Mouse (Mus musculus) liver, embryonic 15.5 days (tissue): ENCODE results near the gene Samd4. TPM values are rescaled to one million over a fixed set of nuclear protein-coding genes. Genes with fewer than 3 reads are reported as not detected.

Source experiments
- ATAC-seq: fragments of 200-750 bp; cut with Nextera tagmentation; 2 replicates; pipeline ENCODE4 v1.8.0; 2017; ENCODE audit warnings: moderate number of reproducible peaks, mild to moderate bottlenecking, moderate library complexity; ENCODE audit not compliant: insufficient read depth
- H3K27ac ChIP-seq: fragments of 300-500 bp; sonication (generic); replicated peaks from 2 replicates; pipeline ENCODE4 v1.5.1; 2015; ENCODE audit warnings: mild to moderate bottlenecking, inconsistent platforms
- H3K27me3 ChIP-seq: fragments of 300-500 bp; sonication (generic); 2 replicates; pipeline ENCODE4 v1.6.1; 2015; ENCODE audit warnings: mild to moderate bottlenecking, inconsistent platforms
- H3K36me3 ChIP-seq: fragments of 300-500 bp; sonication (generic); replicated peaks from 2 replicates; pipeline ENCODE4 v1.6.1; 2015; ENCODE audit warnings: moderate library complexity, mild to moderate bottlenecking, inconsistent platforms
- H3K4me1 ChIP-seq: fragments of 300-500 bp; sonication (generic); replicated peaks from 2 replicates; pipeline ENCODE4 v1.6.1; 2015; ENCODE audit warnings: inconsistent platforms
- H3K4me2 ChIP-seq: fragments of 300-500 bp; sonication (generic); 2 replicates; pipeline ENCODE4 v1.6.1; 2015; ENCODE audit warnings: moderate library complexity, mild to moderate bottlenecking, inconsistent platforms
- H3K4me3 ChIP-seq: fragments of 300-500 bp; sonication (generic); replicated peaks from 2 replicates; pipeline ENCODE4 v1.5.1; 2015; ENCODE audit warnings: mild to moderate bottlenecking, inconsistent platforms
- H3K9ac ChIP-seq: fragments of 300-500 bp; sonication (generic); 2 replicates; pipeline ENCODE4 v1.6.1; 2015; ENCODE audit warnings: moderate library complexity, mild to moderate bottlenecking, inconsistent platforms
- H3K9me3 ChIP-seq: fragments of 300-500 bp; sonication (generic); replicated peaks from 2 replicates; pipeline ENCODE4 v1.6.1; 2016; ENCODE audit warnings: inconsistent platforms
- WGBS: fragments of 180-500 bp; shearing (Covaris S2); methylation state at CpG from one replicate; pipeline ENCODE4 v1.1.7; 2015; ENCODE audit warnings: mixed read lengths; ENCODE audit not compliant: insufficient replicate concordance; 5-methylcytosine and 5-hydroxymethylcytosine counted together
- polyA plus RNA-seq: library from polyadenylated mRNA; unstranded; fragments of >200 nt; fragmentation: Nextera tagmentation; extraction: Ambion mirVana; gene quantifications from 2 replicates; pipeline ENCODE4 v1.2.1, GENCODE M21; 2015

The Samd4 gene
- polyA plus RNA-seq, 1 experiment from 2014 or later, result 0.59 TPM

DNA sequence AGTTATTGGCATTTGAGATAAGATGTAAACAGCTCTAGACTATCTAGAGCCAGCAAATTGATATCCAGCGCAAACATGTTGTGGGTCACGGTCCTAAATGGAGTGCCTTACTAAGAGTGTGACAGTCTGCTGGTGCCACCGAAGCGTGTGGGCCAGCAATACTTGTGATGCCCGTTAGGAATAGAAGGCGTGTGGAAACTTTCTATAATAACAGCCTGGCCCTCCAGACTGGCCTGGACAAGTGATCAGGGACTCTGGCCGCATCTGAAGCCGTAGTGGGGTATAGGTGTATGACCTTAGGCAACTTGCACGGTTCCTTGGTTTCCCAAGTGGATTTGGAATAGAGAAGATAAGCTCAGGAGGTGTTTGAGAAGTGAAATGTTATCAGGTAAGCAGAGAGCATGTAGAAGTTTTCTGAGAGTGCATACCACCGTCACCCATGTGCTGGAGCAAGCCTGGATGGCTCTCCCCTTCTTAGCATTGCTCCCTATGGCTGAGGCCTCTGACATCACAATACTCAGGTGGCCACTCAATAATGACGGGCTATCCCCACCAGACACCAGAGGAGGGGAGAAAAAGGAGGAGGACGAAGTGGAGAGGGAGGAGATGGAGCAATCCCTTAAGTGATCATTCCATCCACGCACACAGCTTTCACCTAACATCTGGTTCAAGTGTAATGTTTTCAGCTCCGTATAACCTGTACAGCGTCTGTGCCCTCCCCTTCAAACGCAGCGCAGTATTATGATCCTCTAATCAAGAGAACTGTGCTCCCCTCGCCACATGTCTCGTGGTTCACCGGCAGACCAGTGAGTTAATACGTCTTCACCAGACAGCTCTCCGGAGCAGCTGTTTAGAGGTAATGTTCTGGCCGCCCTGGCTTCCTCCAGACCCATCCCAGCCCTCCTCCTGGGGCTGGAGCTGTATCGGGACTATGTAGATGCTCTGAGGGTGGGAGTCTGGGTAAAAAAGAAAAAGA, 118.4 kb downstream of the Samd4 start:
- Histone ChIP-seq H3K27me3 (no peaks in the 10 kb centered on the region), H3K4me2 (no peak overlapping the region), H3K36me3 (no peaks in the 10 kb centered on the region), H3K9me3 (no peaks in the 10 kb centered on the region), H3K9ac (no peak overlapping the region), H3K27ac (no peak overlapping the region), H3K4me1 (no peaks in the 10 kb centered on the region), H3K4me3 (no peak overlapping the region)
- WGBS, result 59% methylated on average over 24 of the region's 24 CpGs
- ATAC-seq, result no peak

DNA sequence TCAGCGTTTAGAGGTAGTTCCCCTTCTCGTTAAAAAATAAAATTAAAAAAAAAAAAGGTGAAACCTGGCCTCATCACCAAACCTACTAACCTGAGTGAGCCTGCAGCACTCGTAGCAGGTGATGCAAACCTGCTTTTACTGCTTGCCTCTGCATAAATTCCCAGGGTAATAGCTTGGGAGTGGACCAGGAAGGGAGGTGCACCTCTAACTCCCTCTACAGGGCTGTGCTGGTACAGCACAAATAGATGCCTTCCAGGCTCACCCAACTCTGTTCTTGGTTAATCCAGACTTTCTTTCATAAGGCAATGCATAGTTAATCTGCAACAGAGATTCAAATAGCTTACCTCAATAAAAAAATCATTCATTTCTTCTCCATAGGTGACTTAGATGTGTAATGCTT, 121.5 kb downstream of the Samd4 start:
- H3K9me3 ChIP-seq, result no peaks in the 10 kb centered on the region
- no peak overlapping the region for H3K9ac ChIP-seq
- H3K4me1 ChIP-seq, result no peaks in the 10 kb centered on the region
- no peak overlapping the region for H3K27ac ChIP-seq
- 9% methylated on average over 3 of the region's 3 CpGs for whole genome bisulfite sequencing
- no peaks in the 10 kb centered on the region for H3K27me3 ChIP-seq
- H3K4me2 ChIP-seq, result no peak overlapping the region
- H3K36me3 ChIP-seq, result no peaks in the 10 kb centered on the region
- ATAC-seq, result no peak
- no peak overlapping the region for H3K4me3 ChIP-seq

- ATAC-seq, result no peak
- Histone ChIP-seq H3K4me3 (no peak overlapping the region), H3K36me3 (no peaks in the 10 kb centered on the region), H3K4me2 (no peak overlapping the region), H3K4me1 (no peaks in the 10 kb centered on the region), H3K9me3 (no peaks in the 10 kb centered on the region), H3K9ac (no peak overlapping the region), H3K27ac (no peak overlapping the region), H3K27me3 (no peaks in the 10 kb centered on the region)
- WGBS, result 53% methylated on average over 18 of the region's 18 CpGs
Measured at GRCm38 (mm10) chr14:47011171-47012139, 128.8 kb downstream of the Samd4 start.

DNA sequence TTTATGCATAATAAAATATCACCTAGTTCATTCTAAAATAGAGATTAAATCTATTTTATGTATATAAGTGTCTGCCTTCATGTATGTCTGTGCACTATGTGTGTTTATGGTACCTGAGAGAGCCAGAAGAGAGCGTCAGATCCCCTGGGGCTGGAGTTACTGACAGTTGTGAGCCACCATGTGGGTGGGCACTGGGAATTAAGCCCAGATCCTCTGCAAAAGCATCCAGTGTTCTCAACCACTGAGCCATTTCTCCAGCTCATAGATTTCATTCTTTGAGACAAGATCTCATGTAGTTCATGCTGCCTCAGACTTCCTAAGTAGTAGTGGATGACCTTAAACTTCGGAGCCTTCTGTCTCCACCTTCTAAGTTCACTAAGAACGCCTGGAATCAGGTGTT, 133.0 kb downstream of the Samd4 start:
- H3K9me3 ChIP-seq, result no peaks in the 10 kb centered on the region

GRCm38 (mm10) chr14:47017658-47018057, 135.0 kb downstream of the Samd4 start:
- no peaks in the 10 kb centered on the region for H3K9me3 ChIP-seq

More for the DNA sequence above, 133.0 kb downstream of the Samd4 start:
- Histone ChIP-seq H3K36me3 (no peaks in the 10 kb centered on the region), H3K27me3 (no peaks in the 10 kb centered on the region), H3K9ac (no peak overlapping the region), H3K4me3 (no peak overlapping the region), H3K27ac (no peak overlapping the region), H3K4me1 (no peaks in the 10 kb centered on the region), H3K4me2 (no peak overlapping the region)
- ATAC-seq, result no peak
- WGBS, result 70% methylated on average over 3 of the region's 3 CpGs

GRCm38 (mm10) chr14:47020886-47021285, 138.2 kb downstream of the Samd4 start:
- 43% methylated on average over 10 of the region's 10 CpGs for WGBS

More at GRCm38 (mm10) chr14:47017658-47018057, 135.0 kb downstream of the Samd4 start:
- no peak overlapping the region for H3K27ac ChIP-seq
- no peaks in the 10 kb centered on the region for H3K27me3 ChIP-seq
- no peak overlapping the region for H3K4me2 ChIP-seq
- no peak overlapping the region for H3K9ac ChIP-seq
- ATAC-seq, result no peak
- H3K4me1 ChIP-seq, result no peaks in the 10 kb centered on the region
- H3K4me3 ChIP-seq, result no peak overlapping the region
- H3K36me3 ChIP-seq, result no peaks in the 10 kb centered on the region
- 40% methylated on average over 3 of the region's 3 CpGs for WGBS

GRCm38 (mm10) chr14:47023529-47023928, 140.9 kb downstream of the Samd4 start:
- Histone ChIP-seq H3K9me3 (no peaks in the 10 kb centered on the region), H3K27ac (no peak overlapping the region), H3K4me3 (no peak overlapping the region), H3K36me3 (no peaks in the 10 kb centered on the region), H3K4me2 (no peak overlapping the region), H3K9ac (no peak overlapping the region), H3K4me1 (no peaks in the 10 kb centered on the region), H3K27me3 (no peaks in the 10 kb centered on the region)
- 71% methylated on average over 9 of the region's 9 CpGs for WGBS
- no peak for ATAC-seq

More at GRCm38 (mm10) chr14:47020886-47021285, 138.2 kb downstream of the Samd4 start:
- no peak for ATAC-seq
- Histone ChIP-seq H3K9me3 (no peaks in the 10 kb centered on the region), H3K27ac (no peak overlapping the region), H3K4me2 (no peak overlapping the region), H3K27me3 (no peaks in the 10 kb centered on the region), H3K4me1 (no peaks in the 10 kb centered on the region), H3K9ac (no peak overlapping the region), H3K36me3 (no peaks in the 10 kb centered on the region), H3K4me3 (no peak overlapping the region)

DNA sequence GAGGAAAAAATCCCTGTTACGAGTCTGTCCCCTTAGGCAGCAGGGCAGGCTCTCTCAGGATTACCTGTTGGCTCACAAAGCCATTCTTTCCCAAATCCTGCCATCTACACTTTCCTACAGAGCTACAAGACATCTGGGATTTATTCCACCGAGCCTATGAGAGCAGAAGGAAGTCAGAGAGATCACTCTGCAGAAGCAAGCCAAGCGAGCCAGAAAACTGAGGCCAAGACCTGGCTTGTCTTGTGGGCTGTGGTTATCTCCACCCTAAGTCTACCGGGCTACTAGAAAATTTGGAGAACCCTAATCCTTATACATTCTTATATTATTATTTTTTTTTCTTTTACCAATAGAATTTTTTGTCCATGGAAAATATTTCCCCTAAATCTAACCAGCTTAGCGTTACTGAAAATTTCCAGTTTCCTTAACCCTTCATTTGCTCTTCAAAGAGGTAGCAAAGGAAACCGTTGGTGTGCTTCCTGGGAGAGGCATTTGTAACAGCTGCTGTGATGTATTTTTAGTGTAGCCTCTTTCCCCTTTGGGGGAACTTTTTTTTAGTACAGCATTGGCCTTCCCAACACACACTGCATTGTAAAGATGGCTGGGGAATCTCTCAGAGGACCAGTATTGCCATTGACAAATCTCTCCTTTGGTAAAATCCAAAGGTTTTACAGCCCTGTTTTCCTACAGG, 144.9 kb downstream of the Samd4 start:
- no peak overlapping the region for H3K27ac ChIP-seq
- no peak overlapping the region for H3K4me3 ChIP-seq
- no peaks in the 10 kb centered on the region for H3K27me3 ChIP-seq
- H3K9ac ChIP-seq, result no peak overlapping the region
- WGBS, result 44% methylated on average over 6 of the region's 6 CpGs
- no peaks in the 10 kb centered on the region for H3K4me1 ChIP-seq
- H3K4me2 ChIP-seq, result no peak overlapping the region
- H3K9me3 ChIP-seq, result no peaks in the 10 kb centered on the region
- no peak for ATAC-seq
- no peaks in the 10 kb centered on the region for H3K36me3 ChIP-seq

GRCm38 (mm10) chr14:47031542-47031941, 148.9 kb downstream of the Samd4 start:
- WGBS, result 51% methylated on average over 2 of the region's 2 CpGs
- Histone ChIP-seq H3K36me3 (no peaks in the 10 kb centered on the region), H3K4me3 (no peak overlapping the region), H3K27me3 (no peaks in the 10 kb centered on the region), H3K9ac (no peak overlapping the region), H3K27ac (no peak overlapping the region), H3K4me1 (no peaks in the 10 kb centered on the region), H3K4me2 (no peak overlapping the region), H3K9me3 (no peaks in the 10 kb centered on the region)
- ATAC-seq, result no peak

GRCm38 (mm10) chr14:47032140-47032539, 149.5 kb downstream of the Samd4 start:
- Histone ChIP-seq H3K9ac (no peak overlapping the region), H3K4me1 (no peaks in the 10 kb centered on the region), H3K27me3 (no peaks in the 10 kb centered on the region), H3K36me3 (no peaks in the 10 kb centered on the region), H3K9me3 (no peaks in the 10 kb centered on the region), H3K27ac (no peak overlapping the region), H3K4me2 (no peak overlapping the region), H3K4me3 (no peak overlapping the region)
- 38% methylated on average over 4 of the region's 4 CpGs for WGBS
- no peak for ATAC-seq
